Comparison of ENCODE assay signal across 21 mouse cellular contexts in genomic region chr17:67901161-67901560, GRCm38 (mm10).
"Had no signal": no experiment of that assay in that cellular context is flagged by ENCODE, and none has a peak within 500 bp of the region (broad histone marks: within the 10 kb centered on the region; RNA-seq: fewer than 3 reads in every experiment).

No protein-coding gene starts in this region.

- H3K27me3 ChIP-seq: limb, embryonic 12.5 days; limb, embryonic 15.5 days; midbrain, embryonic 12.5 days; neural tube, embryonic 13.5 days; stomach, embryonic 15.5 days had no signal

- H3K4me2 ChIP-seq: limb, embryonic 12.5 days; limb, embryonic 15.5 days; liver, embryonic 11.5 days; lung, embryonic 14.5 days; midbrain, embryonic 12.5 days; neural tube, embryonic 13.5 days; stomach, embryonic 15.5 days had no signal

- H3K4me3 ChIP-seq: limb, embryonic 12.5 days; limb, embryonic 15.5 days; midbrain, embryonic 12.5 days; myocyte; neural tube, embryonic 13.5 days; stomach, embryonic 15.5 days had no signal

- H3K4me1 ChIP-seq: limb, embryonic 12.5 days; midbrain, embryonic 12.5 days; stomach, embryonic 15.5 days had no signal

- H3K9ac ChIP-seq: limb, embryonic 12.5 days; limb, embryonic 15.5 days; liver, embryonic 14.5 days; liver, postnatal 0 days; lung, embryonic 14.5 days; midbrain, embryonic 12.5 days; neural tube, embryonic 13.5 days; stomach, embryonic 15.5 days had no signal

- H3K27ac ChIP-seq: limb, embryonic 12.5 days; limb, embryonic 15.5 days; liver, embryonic 14.5 days; midbrain, embryonic 12.5 days; neural tube, embryonic 13.5 days; stomach, embryonic 15.5 days had no signal

- ATAC-seq: intestine, postnatal 0 days; liver, postnatal 0 days; midbrain, embryonic 16.5 days had no signal

- DNase-seq: kidney, postnatal 14 days; kidney, postnatal 4 days; left cerebral cortex, postnatal 4 days; liver, postnatal 0 days; lung, embryonic 14.5 days; lung, postnatal 14 days; lung, postnatal 4 days; retina, postnatal 1 day; right cerebral cortex, postnatal 25 days; spleen, adult 18-20 months; thymus, postnatal 25 days had no signal

- H3K36me3 ChIP-seq: midbrain, embryonic 12.5 days; neural tube, embryonic 13.5 days had no signal

- H3K9me3 ChIP-seq: limb, embryonic 12.5 days; limb, embryonic 15.5 days; midbrain, embryonic 12.5 days; neural tube, embryonic 13.5 days; stomach, embryonic 15.5 days had no signal
